Mouse (Mus musculus) layer of hippocampus, postnatal 25 days (tissue): ENCODE measurements around the gene Josd1. TPM values are rescaled to one million over a fixed set of nuclear protein-coding genes. Genes with fewer than 3 reads are reported as not detected.

Experiments used
- DNase-seq, 2 experiments: peaks; one replicate each; pipeline ENCODE4 v3.0.0; 2022; ENCODE audit warnings: mixed read lengths in 2 of 2, low spot score in 1 of 2; ENCODE audit errors: extremely low spot score in 1 of 2
- total RNA-seq, 2 experiments: library from RNA; stranded (reverse); gene quantifications; 2 replicates each; pipeline ENCODE4 v1.2.3; 2021

The Josd1 gene
- total RNA-seq, 2 experiments from 2014 or later: 49.4 to 53.2 TPM

DNA sequence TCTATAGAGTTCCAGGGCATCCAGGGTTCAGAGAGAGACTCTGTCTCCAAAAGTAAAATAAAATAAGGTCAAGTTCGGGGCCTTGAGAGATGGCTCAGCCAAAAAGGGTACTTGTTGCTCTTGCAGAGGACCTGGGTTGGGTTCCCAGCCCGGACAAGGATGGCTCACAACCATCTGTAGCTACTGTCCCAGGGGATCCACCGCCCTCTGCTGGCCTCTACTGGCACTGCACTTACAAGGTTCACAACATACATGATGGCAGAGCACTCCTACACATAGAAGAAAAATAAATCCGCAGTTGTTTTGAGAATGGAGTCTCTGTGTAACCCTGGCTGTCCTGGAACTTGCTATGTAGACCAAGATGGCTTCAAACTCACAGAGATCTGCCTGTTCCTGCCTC, 25.9 kb downstream of the Josd1 start:
- peak in 1 of 2 experiments; percentile 29 for DNase-seq

DNA sequence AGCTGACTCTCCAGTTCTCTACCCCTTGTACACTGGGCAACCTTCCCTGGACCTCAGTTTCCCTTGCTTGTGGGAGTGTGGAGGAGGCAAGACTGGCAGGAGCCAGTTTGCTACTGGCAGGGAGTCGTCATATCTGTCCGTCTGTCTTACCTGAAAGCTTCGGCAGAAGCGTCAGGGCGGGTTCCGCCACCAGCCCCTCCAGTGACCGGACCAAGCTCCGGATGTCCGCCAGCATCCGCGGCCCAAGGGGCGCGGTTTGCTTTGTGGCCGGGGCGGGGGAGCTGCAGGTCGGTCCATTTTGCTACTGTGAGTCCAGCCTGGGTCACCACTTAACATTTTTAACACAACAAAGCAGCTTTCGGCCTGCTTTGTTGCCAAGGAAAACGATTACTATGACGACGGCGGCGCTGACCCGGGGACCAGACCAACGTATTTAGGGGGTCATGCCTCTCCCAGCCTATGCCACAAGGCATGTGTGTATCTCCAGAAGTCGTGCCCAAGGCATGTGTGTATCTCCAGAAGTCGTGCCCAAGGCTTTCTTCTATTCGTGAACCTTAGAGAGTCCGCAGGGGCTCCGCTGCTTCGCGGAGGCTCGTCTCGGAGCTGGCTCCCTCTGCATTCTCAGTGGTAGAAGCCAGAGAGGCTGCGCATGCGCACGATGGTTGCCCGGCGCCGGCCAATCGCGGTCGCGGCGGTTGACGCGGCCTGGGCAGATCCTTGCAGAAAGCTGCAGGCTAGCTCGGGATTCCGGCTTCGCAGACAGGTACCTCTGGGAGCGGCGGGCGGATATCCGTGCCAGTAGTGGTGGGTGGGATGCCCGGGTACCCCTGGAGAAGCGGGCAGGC, 29.0 kb downstream of the Josd1 start, which contains the start of the genes Fam227a and Cby1:
Gene Fam227a, minus strand, starts transcription at position 426 of the 845 bp plus-strand sequence.
Gene Cby1, plus strand, starts transcription at position 669 of the 845 bp plus-strand sequence.
- peak; percentile 96 to 99 for DNase-seq

DNA sequence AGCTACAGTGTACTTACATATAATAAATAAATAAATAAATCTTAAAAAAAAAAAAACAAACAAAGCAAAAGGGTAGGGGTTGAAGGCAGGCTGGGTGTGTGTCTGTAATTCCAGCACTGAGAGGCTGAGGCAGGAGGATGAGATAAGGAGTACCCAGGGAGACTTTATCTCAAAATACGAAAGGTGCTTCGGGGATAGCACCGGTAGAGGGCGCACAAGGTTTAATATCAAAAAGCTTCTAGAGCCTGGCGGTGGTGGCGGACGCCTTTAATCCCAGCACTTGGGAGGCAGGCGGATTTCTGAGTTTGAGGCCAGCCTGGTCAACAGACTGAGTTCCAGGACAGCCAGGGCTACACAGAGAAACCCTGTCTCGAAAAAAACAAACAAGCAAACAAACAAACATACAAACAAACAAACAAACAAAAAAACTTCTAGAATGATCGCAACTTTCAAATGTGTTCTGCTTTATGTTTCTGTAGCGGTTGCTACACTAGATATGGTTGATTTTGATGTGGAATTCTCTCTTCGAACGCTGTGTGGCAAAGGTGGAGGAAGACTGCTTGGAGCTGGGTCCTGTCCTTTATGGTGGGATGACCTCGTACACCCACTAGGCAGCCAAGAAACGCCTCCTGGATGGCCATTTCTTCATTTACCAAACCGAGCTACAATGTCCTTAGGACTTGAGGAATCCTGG, 29.7 kb downstream of the Josd1 start:
- peak; percentile 76 to 95 for DNase-seq

DNA sequence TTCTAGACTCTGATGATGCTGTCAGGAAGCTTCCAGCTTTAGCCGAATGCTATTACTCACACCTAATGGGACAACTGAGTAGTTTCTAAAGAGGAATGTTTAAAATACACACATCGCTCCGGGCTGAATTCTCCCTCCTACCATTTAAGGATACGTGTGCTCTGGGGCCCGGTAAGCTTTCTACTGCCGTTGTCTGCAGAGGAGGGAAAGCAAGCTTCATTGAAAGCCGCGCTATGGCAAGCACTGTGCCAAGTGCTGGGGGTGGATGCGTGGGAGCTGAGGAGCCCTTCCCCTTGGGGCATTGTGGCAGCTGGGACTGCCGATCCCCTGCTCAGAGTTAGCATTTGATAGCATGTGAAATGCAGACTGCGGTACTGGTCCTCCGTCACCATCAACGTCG, 31.3 kb downstream of the Josd1 start:
- no peak for DNase-seq

DNA sequence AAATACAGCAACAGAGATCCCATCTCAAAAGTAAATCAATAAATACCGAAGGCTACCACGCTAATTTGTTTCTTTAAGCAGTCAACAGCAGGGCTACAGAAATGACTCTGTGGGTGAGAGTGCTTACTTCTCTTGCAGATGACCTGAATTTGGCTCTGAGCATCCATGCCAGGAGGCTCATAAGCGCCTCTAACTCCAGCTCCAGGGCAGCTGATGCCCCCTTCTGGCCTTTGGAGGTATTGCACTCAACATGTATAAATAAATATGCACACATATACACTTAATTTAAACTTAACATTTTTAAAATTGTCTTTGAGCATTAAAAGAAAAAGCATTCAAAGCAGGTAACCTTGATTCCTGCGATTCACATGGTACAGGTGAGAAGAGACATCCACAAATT, 36.2 kb downstream of the Josd1 start:
- DNase-seq: no peak

DNA sequence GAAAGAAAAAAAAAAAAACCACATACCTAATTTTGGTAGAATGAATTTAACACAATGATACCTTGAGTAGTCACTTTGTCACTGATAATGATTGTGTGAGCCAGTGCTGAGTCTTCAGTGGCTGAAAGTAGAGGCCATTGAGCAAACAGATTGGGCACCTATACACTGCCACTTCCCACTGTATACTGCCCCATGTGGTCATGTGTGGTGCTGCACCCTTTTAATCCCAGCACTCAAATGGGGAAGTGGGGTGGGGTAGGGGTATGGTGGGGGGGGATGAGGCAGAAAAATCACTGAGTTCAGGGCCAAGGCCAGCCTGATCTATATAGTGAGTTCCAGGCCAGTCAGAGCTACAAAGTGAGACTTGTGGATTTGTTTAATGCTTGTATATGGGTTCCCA, 37.1 kb downstream of the Josd1 start:
- DNase-seq: peak in 1 of 2 experiments; percentile 46

DNA sequence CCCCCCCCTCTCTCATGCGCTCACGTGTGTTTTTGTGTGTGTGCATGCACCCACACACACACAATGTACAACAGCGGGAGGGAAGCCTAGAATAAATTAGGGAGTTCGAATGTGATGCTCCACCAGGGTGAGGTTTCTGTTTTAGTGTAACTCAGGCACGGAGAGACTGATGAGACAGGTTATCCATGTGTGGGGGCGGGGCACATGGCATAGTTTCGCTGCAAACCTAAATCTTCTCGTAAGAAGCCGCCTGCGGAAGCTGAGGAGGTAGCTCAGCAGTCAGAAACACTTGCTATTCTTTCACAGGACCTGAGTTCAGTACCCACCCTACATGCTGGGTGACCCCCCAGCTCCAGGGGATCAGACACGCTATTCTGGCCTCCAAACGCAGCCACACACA, 39.6 kb downstream of the Josd1 start:
- DNase-seq: no peak

DNA sequence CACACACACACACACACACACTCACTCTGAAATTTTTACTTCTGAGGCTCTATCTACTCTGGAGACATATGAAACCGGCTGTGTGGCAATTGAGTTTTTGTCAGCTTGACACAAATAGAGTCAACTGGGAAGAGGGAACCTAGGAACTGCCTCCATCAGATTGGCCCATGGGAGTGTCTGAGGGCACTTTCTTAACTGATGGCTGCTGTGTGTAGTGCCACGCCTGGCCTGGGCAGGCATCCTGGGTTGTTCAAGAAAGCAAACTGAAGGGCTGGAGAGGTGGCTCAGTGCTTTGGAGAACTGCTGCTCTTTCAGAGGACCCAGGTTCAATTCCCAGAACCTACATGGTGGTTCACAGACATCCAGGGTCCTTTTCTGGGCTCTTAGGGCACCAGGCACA, 42.2 kb downstream of the Josd1 start:
- DNase-seq: no peak

DNA sequence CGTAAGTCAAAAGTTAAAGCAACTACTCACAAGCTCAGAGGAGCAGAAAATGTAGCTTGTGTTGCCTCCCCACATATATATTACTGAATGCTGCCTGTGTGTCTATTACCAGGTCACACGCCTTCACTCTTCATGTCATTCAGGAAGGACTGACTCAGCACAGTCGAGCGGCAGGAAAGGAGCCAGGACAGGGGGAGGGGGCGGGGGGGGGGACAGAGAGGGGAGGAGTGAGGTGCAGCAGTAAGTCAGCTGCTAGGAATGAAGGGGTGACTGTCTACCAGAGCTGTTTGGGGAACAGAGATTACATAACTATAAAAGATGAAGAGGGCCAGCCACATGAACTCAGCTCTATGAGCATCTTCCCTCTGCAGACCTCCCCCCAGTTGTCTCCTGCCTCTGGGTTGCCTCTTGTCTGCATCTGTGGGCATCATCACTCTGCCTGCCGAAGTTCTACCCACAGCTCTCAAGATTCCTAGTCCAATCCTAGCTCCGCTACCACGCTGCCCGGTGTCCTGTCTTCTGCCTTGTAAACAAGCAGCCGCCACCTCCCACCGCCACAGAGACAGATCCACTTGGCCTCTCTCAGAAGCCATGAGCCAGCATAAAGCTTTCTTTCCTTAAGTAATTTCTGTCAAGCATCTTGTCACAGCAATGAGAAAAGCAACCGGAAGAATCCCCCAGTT, 46.4 kb downstream of the Josd1 start:
- DNase-seq: no peak

DNA sequence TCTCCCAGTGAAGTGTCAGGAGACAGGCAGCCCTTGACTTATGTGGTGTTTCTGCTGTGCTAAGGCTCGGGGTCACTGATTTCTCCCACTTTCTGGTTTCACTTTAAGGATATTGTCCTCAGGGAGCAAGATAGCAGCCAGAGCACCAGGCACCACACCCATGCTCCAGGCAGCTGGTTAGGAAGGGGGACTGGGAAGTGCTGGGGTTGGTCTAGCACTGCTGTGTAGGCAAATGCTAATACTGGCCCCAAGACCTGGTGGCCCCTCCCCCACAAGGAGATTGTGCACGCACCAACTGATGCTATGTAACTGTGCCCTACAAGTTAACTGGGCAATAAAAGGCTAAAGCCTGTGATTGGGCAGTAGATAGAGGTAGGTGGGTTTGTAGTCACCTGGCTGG, 57.2 kb downstream of the Josd1 start:
- DNase-seq: no peak

Other genes with a start within 250 kb of the Josd1 start
- gene Csnk1e, start 232.4 kb downstream of the Josd1 start, total RNA-seq: 100 to 1,000 TPM; 110 to 121 TPM
- gene Kcnj4, start 182.7 kb downstream of the Josd1 start, total RNA-seq: 10 to 100 TPM; 85.0 to 86.9 TPM
- under 1 TPM; 0.37 to 0.68 TPM for gene Kdelr3, start 171.5 kb downstream of the Josd1 start, total RNA-seq
- gene Ddx17, start 141.2 kb downstream of the Josd1 start, total RNA-seq: 100 to 1,000 TPM; 275 to 348 TPM
- under 1 TPM; 0.57 to 0.92 TPM for gene Dmc1, start 82.8 kb downstream of the Josd1 start, total RNA-seq
- gene Fam227a, start 29.0 kb downstream of the Josd1 start, total RNA-seq: 10 to 100 TPM in 1 of 2 experiments, 1 to 10 TPM in 1; 6.0 to 11.5 TPM
- 10 to 100 TPM; 51.8 to 54.2 TPM for gene Cby1, start 28.7 kb downstream of the Josd1 start, total RNA-seq
- gene Tomm22, start 17.1 kb downstream of the Josd1 start, total RNA-seq: 100 to 1,000 TPM; 100 to 107 TPM
- 10 to 100 TPM; 46.2 to 52.6 TPM for gene Gtpbp1, start 2.9 kb upstream of the Josd1 start, total RNA-seq
- gene Sun2, start 54.6 kb upstream of the Josd1 start, total RNA-seq: 10 to 100 TPM; 23.5 to 23.7 TPM
- gene Dnal4, start 89.9 kb upstream of the Josd1 start, total RNA-seq: 10 to 100 TPM; 53.0 to 59.4 TPM
- gene Nptxr, start 116.8 kb upstream of the Josd1 start, total RNA-seq: 100 to 1,000 TPM; 773 to 802 TPM
- gene Npcd, start 146.3 kb upstream of the Josd1 start, total RNA-seq: 10 to 100 TPM; 16.8 to 30.2 TPM
- gene Cbx6, start 146.8 kb upstream of the Josd1 start, total RNA-seq: 100 to 1,000 TPM; 397 to 421 TPM
- 1 to 10 TPM; 3.7 to 5.0 TPM for gene Apobec3, start 203.7 kb upstream of the Josd1 start, total RNA-seq